Mouse (Mus musculus): ENCODE results near the gene Lbp. TPM values are rescaled to one million over a fixed set of nuclear protein-coding genes. Genes with fewer than 3 reads are reported as not detected.

Lbp gene
- polyA plus RNA-seq (2015; fragmentation: Nextera tagmentation; extraction: Ambion mirVana) = 16.3 and 22.9 TPM in 2 replicates

DNA sequence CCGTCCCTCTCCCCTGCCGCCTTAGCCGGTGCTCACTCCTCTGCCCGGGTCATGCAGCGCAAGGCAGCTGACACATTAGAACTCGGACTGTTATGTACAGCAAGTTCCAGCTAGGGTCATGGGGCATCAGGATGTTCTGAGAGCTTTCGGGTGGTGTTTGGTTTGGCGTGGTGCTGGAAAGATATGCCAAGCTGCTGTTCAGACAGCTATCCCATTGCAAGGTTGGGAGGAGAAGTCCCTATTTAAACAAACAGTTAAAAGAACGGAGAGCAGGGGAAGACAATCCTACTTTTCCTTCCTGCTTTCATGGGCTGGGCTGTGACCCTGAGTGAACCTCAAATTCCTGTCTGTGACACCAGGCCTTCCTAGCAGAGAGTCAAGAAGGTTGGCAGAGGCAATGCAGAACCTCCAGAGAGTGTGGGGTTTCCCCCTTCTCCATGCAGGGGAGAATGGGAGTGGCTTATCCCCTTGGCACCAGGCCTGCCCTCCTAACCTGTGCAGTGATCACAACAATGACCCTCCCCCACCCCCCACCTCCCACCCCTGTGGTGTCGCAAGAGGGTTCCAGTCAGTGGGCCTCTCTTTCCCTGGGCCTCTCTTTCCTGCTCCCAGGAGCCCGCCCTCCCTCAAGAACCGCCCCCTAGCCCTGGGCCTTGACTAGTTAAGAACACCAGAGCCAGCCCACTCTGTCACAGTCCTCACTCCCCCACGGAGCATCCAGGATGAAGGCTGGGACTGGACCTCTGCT is at the start of gene Lbp:
TSS of gene Lbp (plus strand) at position 546 of the 748 bp plus-strand sequence.
- no peaks in the 10 kb centered on the region for H3K27me3 ChIP-seq
- H3K9me3 ChIP-seq (replicated peaks) = no peaks in the 10 kb centered on the region
- H3K4me3 ChIP-seq (replicated peaks) = peak within 1 kb of the TSS; percentile 41
- H3K27ac ChIP-seq = peak within 1 kb of the TSS; percentile 79
- peak; percentile 83 for ATAC-seq (ENCODE audit: low read depth)
- H3K4me2 ChIP-seq = peak within 1 kb of the TSS; percentile 53
- H3K4me1 ChIP-seq (replicated peaks) = peaks cover 30% of the 10 kb centered on the region
- H3K9ac ChIP-seq = peak within 1 kb of the TSS; percentile 33
- no peaks in the 10 kb centered on the region for H3K36me3 ChIP-seq
- WGBS (ENCODE audit: insufficient replicate concordance) = 25% methylated on average over 13 of the region's 13 CpGs
- no peak for DNase-seq

DNA sequence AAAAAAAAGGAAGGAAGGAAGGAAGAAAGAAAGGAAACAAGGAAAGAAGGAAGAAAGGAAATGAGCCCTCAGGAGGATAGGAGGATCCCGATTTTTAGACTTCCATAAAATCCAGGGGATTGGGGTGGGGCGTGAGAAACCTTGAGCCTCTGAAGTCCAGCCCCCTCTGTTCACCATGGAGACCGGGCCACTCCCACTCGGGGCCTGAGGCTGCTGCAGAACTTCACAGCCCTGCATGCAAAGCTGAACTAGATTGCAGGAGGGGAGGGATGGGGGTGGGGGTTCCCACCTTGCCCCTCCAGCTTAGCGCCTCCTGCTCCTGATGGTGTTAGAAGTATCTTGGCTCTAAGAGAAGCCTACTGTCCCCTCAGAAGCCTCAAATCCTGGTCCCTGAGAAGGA is 49.4 kb upstream of the Lbp start:
- Histone ChIP-seq H3K9me3 (replicated peaks) (no peaks in the 10 kb centered on the region), H3K36me3 (no peaks in the 10 kb centered on the region), H3K27me3 (0 out of 2 replicates have a peak, but pooled peaks cover 10% of the 10 kb centered on the region), H3K4me1 (replicated peaks) (peaks cover 5% of the 10 kb centered on the region), H3K4me2 (no peak overlapping the region), H3K4me3 (replicated peaks) (no peak overlapping the region), H3K9ac (no peak overlapping the region), H3K27ac (no peak overlapping the region)
- WGBS (ENCODE audit: insufficient replicate concordance) = 18% methylated on average over 5 of the region's 5 CpGs
- no peak for DNase-seq
- ATAC-seq (ENCODE audit: low read depth) = no peak

DNA sequence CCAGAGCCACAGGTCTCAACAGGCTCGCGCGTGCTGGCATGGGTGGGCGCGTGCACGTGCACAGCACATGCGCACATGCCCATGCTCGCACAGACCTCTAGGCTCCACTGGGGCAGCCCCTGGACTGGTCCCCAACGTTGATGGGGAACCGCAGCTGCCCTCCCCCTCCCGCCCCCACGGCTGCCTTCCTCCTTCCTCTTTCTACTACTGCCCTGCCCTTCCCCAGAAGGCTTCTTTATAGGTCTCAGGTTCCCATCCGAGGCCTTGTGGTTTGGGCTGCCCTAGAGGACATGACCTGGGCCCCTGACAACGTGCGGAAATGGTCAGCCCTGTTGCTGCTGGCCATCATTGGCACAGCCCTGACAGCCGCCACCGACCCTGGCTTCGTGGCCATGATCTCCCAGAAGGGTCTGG is 48.3 kb upstream of the Lbp start, which contains the start of gene Bpi:
TSS of gene Bpi (plus strand) at position 90 of the 414 bp plus-strand sequence.
- peak; percentile 47; the same call in 1 of the 2 replicates for ATAC-seq (ENCODE audit: low read depth)
- no peak within 1 kb of the TSS for H3K9ac ChIP-seq
- DNase-seq = no peak
- no peaks in the 10 kb centered on the region for H3K9me3 ChIP-seq (replicated peaks)
- 23% methylated on average over 18 of the region's 18 CpGs for WGBS (ENCODE audit: insufficient replicate concordance)
- H3K4me2 ChIP-seq = peak within 1 kb of the TSS; percentile 19; the same call in 1 of the 2 replicates
- H3K27me3 ChIP-seq = 0 out of 2 replicates have a peak, but pooled peaks cover 10% of the 10 kb centered on the region
- peaks cover 5% of the 10 kb centered on the region for H3K4me1 ChIP-seq (replicated peaks)
- H3K4me3 ChIP-seq (replicated peaks) = no peak within 1 kb of the TSS
- no peaks in the 10 kb centered on the region for H3K36me3 ChIP-seq
- no peak within 1 kb of the TSS for H3K27ac ChIP-seq

- ATAC-seq (ENCODE audit: low read depth) (peak; percentile 54; the same call in 1 of the 2 replicates), DNase-seq (peak; percentile 13)
- Histone ChIP-seq H3K4me1 (replicated peaks) (peaks cover 5% of the 10 kb centered on the region), H3K9ac (no peak overlapping the region), H3K9me3 (replicated peaks) (no peaks in the 10 kb centered on the region), H3K36me3 (no peaks in the 10 kb centered on the region), H3K27ac (no peak overlapping the region), H3K27me3 (0 out of 2 replicates have a peak, but pooled peaks cover 10% of the 10 kb centered on the region), H3K4me2 (peak overlapping the region; percentile 19; the same call in 1 of the 2 replicates), H3K4me3 (replicated peaks) (no peak overlapping the region)
- WGBS (ENCODE audit: insufficient replicate concordance) = 7% methylated on average over 12 of the region's 12 CpGs
Measured at GRCm38 (mm10) chr2:158258781-158259180, 47.5 kb upstream of the Lbp start.

DNA sequence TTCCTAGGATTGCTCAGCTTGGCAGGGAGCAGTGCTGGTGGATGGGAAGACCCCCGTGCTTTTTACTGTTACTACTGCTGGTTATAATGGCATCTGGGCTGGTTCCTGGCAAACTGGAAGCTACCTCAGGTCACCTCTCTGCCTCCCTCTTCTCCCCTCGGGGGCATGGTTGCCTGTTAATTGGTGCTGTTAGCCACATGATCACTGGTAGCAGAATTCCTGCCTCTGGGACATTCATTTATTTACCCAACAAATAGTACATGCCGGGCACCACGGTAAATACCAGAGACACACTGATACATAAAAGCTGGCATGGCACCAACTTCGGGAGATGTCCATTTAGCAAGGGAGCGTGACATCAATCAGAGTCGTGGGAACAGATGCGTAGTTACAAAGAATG is 46.8 kb upstream of the Lbp start:
- Histone ChIP-seq H3K36me3 (no peaks in the 10 kb centered on the region), H3K4me3 (replicated peaks) (no peak overlapping the region), H3K4me2 (no peak overlapping the region), H3K4me1 (replicated peaks) (peaks cover 5% of the 10 kb centered on the region), H3K27ac (no peak overlapping the region), H3K9me3 (replicated peaks) (no peaks in the 10 kb centered on the region), H3K27me3 (0 out of 2 replicates have a peak, but pooled peaks cover 10% of the 10 kb centered on the region), H3K9ac (no peak overlapping the region)
- WGBS (ENCODE audit: insufficient replicate concordance) = 63% methylated on average over 8 of the region's 8 CpGs
- ATAC-seq (ENCODE audit: low read depth) (no peak), DNase-seq (no peak)

DNA sequence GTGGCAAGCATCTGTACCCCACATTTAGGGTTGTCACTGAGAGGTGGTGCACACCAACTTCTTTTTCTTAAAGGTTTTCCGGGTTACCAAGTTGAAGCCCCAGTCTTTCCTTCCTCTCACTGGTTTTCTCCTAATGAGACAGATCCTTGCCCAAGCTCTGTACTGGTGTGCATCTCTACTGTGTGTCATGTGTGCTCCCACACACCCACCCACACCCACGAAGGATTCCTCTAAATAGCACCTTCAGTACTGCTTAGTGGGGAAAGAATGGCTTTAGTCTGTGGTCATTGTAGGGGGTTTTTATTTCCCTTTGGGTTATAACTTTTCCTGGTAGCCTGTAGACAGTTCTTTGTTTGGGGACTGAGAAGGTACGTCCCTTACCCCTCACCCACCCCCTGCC is 41.4 kb upstream of the Lbp start:
- Histone ChIP-seq H3K4me1 (replicated peaks) (no peaks in the 10 kb centered on the region), H3K4me2 (no peak overlapping the region), H3K9ac (no peak overlapping the region), H3K27me3 (no peaks in the 10 kb centered on the region), H3K4me3 (replicated peaks) (no peak overlapping the region), H3K27ac (no peak overlapping the region), H3K36me3 (no peaks in the 10 kb centered on the region), H3K9me3 (replicated peaks) (no peaks in the 10 kb centered on the region)
- no peak for ATAC-seq (ENCODE audit: low read depth)
- WGBS (ENCODE audit: insufficient replicate concordance) = 46% methylated on average over 3 of the region's 3 CpGs
- no peak for DNase-seq

DNA sequence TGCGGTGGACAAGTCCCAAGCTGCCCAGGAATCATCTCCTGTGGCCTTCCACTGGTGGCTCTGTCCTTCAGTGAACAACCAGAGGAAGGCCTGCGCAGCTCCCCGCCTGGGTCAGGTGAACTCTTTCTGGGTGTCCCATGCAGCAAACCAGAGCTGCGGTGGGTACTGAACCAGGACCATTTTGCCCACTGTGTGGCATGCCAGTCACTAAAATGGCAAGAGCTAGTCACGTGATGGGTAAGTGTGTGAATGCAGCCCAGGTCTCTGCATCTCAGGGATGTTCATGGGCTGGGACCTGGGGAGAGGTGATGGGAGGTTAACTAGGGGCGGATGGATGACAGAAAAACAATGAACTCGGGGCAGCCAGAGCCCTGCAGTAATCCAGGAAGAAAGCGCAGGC is 36.3 kb upstream of the Lbp start:
- no peak overlapping the region for H3K4me3 ChIP-seq (replicated peaks)
- H3K36me3 ChIP-seq = no peaks in the 10 kb centered on the region
- ATAC-seq (ENCODE audit: low read depth) = no peak
- DNase-seq = no peak
- no peak overlapping the region for H3K27ac ChIP-seq
- WGBS (ENCODE audit: insufficient replicate concordance) = 64% methylated on average over 8 of the region's 8 CpGs
- no peak overlapping the region for H3K9ac ChIP-seq
- H3K27me3 ChIP-seq = no peaks in the 10 kb centered on the region
- H3K4me1 ChIP-seq (replicated peaks) = no peaks in the 10 kb centered on the region
- no peaks in the 10 kb centered on the region for H3K9me3 ChIP-seq (replicated peaks)
- no peak overlapping the region for H3K4me2 ChIP-seq

DNA sequence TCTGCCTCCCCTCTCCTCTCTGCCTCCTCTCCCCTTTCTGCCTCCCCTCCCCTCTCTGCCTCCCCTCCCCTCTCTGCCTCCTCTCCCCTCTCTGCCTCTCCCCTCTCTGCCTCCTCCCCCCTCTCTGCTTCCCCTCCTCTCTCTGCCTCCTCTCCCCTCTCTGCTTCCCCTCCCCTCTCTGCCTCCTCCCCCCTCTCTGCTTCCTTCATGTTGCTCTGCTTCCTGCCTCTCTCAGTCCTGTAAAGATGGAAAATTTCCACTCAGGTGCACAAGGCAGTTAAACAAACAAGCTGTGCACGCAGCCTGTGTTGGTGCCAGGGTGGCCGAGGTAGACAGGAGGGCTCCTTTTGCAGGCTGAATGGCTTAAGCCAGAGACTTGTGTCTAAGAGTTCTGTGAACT is 32.6 kb upstream of the Lbp start:
- Histone ChIP-seq H3K36me3 (no peaks in the 10 kb centered on the region), H3K4me1 (replicated peaks) (no peaks in the 10 kb centered on the region), H3K4me3 (replicated peaks) (no peak overlapping the region), H3K4me2 (no peak overlapping the region), H3K27me3 (no peaks in the 10 kb centered on the region), H3K9me3 (replicated peaks) (no peaks in the 10 kb centered on the region), H3K9ac (no peak overlapping the region), H3K27ac (no peak overlapping the region)
- 29% methylated on average over 2 of the region's 2 CpGs for WGBS (ENCODE audit: insufficient replicate concordance)
- ATAC-seq (ENCODE audit: low read depth) = no peak
- no peak for DNase-seq

GRCm38 (mm10) chr2:158275349-158275748 is 30.9 kb upstream of the Lbp start:
- H3K4me1 ChIP-seq (replicated peaks) = no peaks in the 10 kb centered on the region
- no peaks in the 10 kb centered on the region for H3K9me3 ChIP-seq (replicated peaks)
- H3K27ac ChIP-seq = no peak overlapping the region
- no peaks in the 10 kb centered on the region for H3K27me3 ChIP-seq
- DNase-seq = no peak
- H3K4me2 ChIP-seq = no peak overlapping the region
- no peak overlapping the region for H3K4me3 ChIP-seq (replicated peaks)
- H3K9ac ChIP-seq = no peak overlapping the region
- WGBS (ENCODE audit: insufficient replicate concordance) = 76% methylated on average over 3 of the region's 3 CpGs
- no peak for ATAC-seq (ENCODE audit: low read depth)
- H3K36me3 ChIP-seq = no peaks in the 10 kb centered on the region

DNA sequence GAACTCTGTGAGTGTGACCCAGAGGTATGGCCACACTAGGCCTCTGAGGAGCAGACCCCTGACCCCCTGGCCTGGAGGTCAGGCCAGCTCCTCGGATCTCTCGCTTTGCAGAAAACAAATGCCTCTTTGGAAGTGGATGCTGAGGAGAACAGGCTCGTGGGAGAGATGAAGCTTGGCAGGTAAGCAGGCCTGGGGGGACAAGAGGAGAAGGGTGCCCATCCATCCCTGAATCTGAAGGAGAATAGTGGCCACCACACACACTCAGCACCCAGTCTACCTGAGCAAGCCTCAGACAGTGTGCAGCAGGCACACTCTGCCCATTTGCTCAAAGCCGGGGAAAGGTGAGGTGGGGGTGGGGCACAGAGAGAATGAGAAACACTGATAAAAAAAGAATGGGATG is 30.5 kb upstream of the Lbp start:
- no peak overlapping the region for H3K4me3 ChIP-seq (replicated peaks)
- no peak overlapping the region for H3K4me2 ChIP-seq
- H3K9me3 ChIP-seq (replicated peaks) = no peaks in the 10 kb centered on the region
- DNase-seq = no peak
- H3K27me3 ChIP-seq = no peaks in the 10 kb centered on the region
- no peaks in the 10 kb centered on the region for H3K4me1 ChIP-seq (replicated peaks)
- no peak overlapping the region for H3K9ac ChIP-seq
- no peak overlapping the region for H3K27ac ChIP-seq
- 74% methylated on average over 4 of the region's 4 CpGs for WGBS (ENCODE audit: insufficient replicate concordance)
- ATAC-seq (ENCODE audit: low read depth) = no peak
- no peaks in the 10 kb centered on the region for H3K36me3 ChIP-seq

DNA sequence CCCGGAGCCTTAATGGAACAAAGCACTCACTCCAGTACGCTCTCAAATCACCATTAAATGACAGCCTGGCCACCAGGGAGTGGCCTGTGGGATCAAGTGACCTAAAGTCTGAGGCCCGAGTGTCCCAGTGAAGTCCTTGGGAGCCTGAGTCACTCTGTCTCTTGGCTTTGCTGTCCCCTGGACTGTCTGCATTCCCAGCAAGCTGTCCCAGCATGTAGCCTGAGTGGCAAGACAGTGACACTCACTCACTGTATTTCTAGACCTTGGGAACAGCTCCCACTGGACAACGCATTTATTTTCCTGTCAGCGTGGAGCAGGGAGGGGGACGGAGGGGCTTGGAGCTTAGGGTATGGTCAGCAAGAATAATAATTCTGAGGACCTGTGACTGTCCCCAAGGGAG is 29.8 kb upstream of the Lbp start:
- Histone ChIP-seq H3K4me2 (no peak overlapping the region), H3K27ac (no peak overlapping the region), H3K27me3 (no peaks in the 10 kb centered on the region), H3K4me3 (replicated peaks) (no peak overlapping the region), H3K4me1 (replicated peaks) (0 out of 2 replicates have a peak, but pooled peaks cover 2% of the 10 kb centered on the region), H3K36me3 (no peaks in the 10 kb centered on the region), H3K9ac (no peak overlapping the region), H3K9me3 (replicated peaks) (no peaks in the 10 kb centered on the region)
- ATAC-seq (ENCODE audit: low read depth) = no peak
- 64% methylated on average over 6 of the region's 6 CpGs for WGBS (ENCODE audit: insufficient replicate concordance)
- DNase-seq = no peak

DNA sequence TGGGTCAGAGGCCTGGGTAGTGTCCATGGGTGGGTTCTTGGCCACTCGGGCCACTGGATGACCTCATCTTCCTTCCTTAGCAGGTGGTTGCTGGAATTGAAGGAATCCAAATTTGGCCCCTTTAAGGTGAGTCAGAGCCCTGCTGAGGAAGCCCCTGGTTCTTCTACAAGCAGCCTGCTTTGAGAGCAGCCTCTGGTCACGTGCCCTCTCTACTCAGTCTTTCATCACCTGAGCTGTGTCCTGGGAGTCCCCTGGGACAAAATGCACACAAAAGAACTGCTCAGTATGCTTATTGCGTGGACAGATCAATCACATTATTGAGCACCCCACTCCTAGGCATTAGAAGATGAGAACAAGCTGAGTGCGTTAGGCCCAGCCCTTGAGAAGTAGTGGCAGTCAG is 29.4 kb upstream of the Lbp start:
- WGBS (ENCODE audit: insufficient replicate concordance) = 58% methylated on average over 4 of the region's 4 CpGs

More for the DNA sequence above, 29.4 kb upstream of the Lbp start:
- Histone ChIP-seq H3K4me3 (replicated peaks) (no peak overlapping the region), H3K4me1 (replicated peaks) (0 out of 2 replicates have a peak, but pooled peaks cover 4% of the 10 kb centered on the region), H3K27ac (no peak overlapping the region), H3K9me3 (replicated peaks) (no peaks in the 10 kb centered on the region), H3K36me3 (no peaks in the 10 kb centered on the region), H3K9ac (no peak overlapping the region), H3K27me3 (no peaks in the 10 kb centered on the region), H3K4me2 (no peak overlapping the region)
- ATAC-seq (ENCODE audit: low read depth) (no peak), DNase-seq (no peak)

Measured in liver, embryonic 13.5 days (tissue).